Mouse (Mus musculus) hindbrain, embryonic 11.5 days (tissue): ENCODE results near the gene Map3k5. TPM values are rescaled to one million over a fixed set of nuclear protein-coding genes. Genes with fewer than 3 reads are reported as not detected.

Experiments used
- ATAC-seq: fragments of 200-750 bp; cut with Nextera tagmentation; 2 replicates; pipeline ENCODE4 v1.8.0; 2017; ENCODE audit warnings: mild to moderate bottlenecking, moderate TSS enrichment, moderate library complexity; ENCODE audit not compliant: low FRiP score
- DNase-seq: peaks from one replicate; pipeline ENCODE4 v3.0.0-alpha.2; 2015; ENCODE audit warnings: low spot score
- H3K27ac ChIP-seq: fragments of 300-500 bp; sonication (generic); 2 replicates; pipeline ENCODE4 v1.5.1; 2014; ENCODE audit warnings: mild to moderate bottlenecking, low read depth, low read length
- H3K27me3 ChIP-seq: fragments of 300-500 bp; sonication (generic); 2 replicates; pipeline ENCODE4 v1.6.1; 2014; ENCODE audit warnings: mild to moderate bottlenecking, low read length, moderate library complexity, mixed read lengths; ENCODE audit not compliant: control insufficient read depth, insufficient read depth
- H3K36me3 ChIP-seq: fragments of 300-500 bp; sonication (generic); 2 replicates; pipeline ENCODE4 v1.6.1; 2014; ENCODE audit warnings: mild to moderate bottlenecking, low read length, moderate library complexity, mixed read lengths; ENCODE audit not compliant: control insufficient read depth, insufficient read depth
- H3K4me1 ChIP-seq: fragments of 300-500 bp; sonication (generic); replicated peaks from 2 replicates; pipeline ENCODE4 v1.6.1; 2014; ENCODE audit warnings: low read length, mixed read lengths; ENCODE audit not compliant: control insufficient read depth, insufficient read depth
- H3K4me2 ChIP-seq: fragments of 300-500 bp; sonication (generic); replicated peaks from 2 replicates; pipeline ENCODE4 v1.6.1; 2014; ENCODE audit warnings: mild to moderate bottlenecking, low read depth, low read length
- H3K4me3 ChIP-seq: fragments of 300-500 bp; sonication (generic); 2 replicates; pipeline ENCODE4 v1.5.1; 2014; ENCODE audit warnings: low read depth, low read length
- H3K9ac ChIP-seq: fragments of 300-500 bp; sonication (generic); 2 replicates; pipeline ENCODE4 v1.6.1; 2014; ENCODE audit warnings: low read depth, low read length
- H3K9me3 ChIP-seq: fragments of 300-500 bp; sonication (generic); 2 replicates; pipeline ENCODE4 v1.6.1; 2016; ENCODE audit warnings: low read length; ENCODE audit not compliant: control insufficient read depth
- WGBS: fragments of 180-500 bp; shearing (Covaris S2); extraction: QIAGEN DNeasy Blood & Tissue Kit; methylation state at CpG from one replicate; pipeline ENCODE4 v1.1.7; 2014; 5-methylcytosine and 5-hydroxymethylcytosine counted together
- polyA plus RNA-seq: library from polyadenylated mRNA; unstranded; fragments of >200 nt; fragmentation: Nextera tagmentation; extraction: Ambion mirVana; gene quantifications from 2 replicates; pipeline ENCODE4 v1.2.1, GENCODE M21; 2014

Gene Map3k5
- polyA plus RNA-seq, 1 experiment from 2014 or later, result 0.66 TPM

GRCm38 (mm10) chr10:19947901-19948300 lies 13.6 kb downstream of the Map3k5 start:
- ATAC-seq (no peak), DNase-seq (no peak)
- Histone ChIP-seq H3K4me2 (no peak overlapping the region), H3K36me3 (no peaks in the 10 kb centered on the region), H3K4me3 (no peak overlapping the region), H3K27me3 (no peaks in the 10 kb centered on the region), H3K4me1 (no peaks in the 10 kb centered on the region), H3K27ac (no peak overlapping the region), H3K9ac (no peak overlapping the region), H3K9me3 (no peaks in the 10 kb centered on the region)
- WGBS, result 92% methylated on average over 5 of the region's 5 CpGs

- Histone ChIP-seq H3K27me3 (no peaks in the 10 kb centered on the region), H3K4me1 (no peaks in the 10 kb centered on the region), H3K36me3 (no peaks in the 10 kb centered on the region), H3K9me3 (no peaks in the 10 kb centered on the region), H3K27ac (no peak overlapping the region), H3K4me3 (no peak overlapping the region), H3K9ac (no peak overlapping the region), H3K4me2 (no peak overlapping the region)
- 92% methylated on average over 11 of the region's 11 CpGs for WGBS
- DNase-seq (no peak), ATAC-seq (no peak)
Observed at GRCm38 (mm10) chr10:19948381-19948780, 14.1 kb downstream of the Map3k5 start.

GRCm38 (mm10) chr10:19949106-19949505 lies 14.8 kb downstream of the Map3k5 start:
- H3K27me3 ChIP-seq, result no peaks in the 10 kb centered on the region
- no peak overlapping the region for H3K9ac ChIP-seq
- H3K9me3 ChIP-seq, result no peaks in the 10 kb centered on the region
- H3K4me1 ChIP-seq, result no peaks in the 10 kb centered on the region
- no peak overlapping the region for H3K4me2 ChIP-seq
- ATAC-seq, result no peak
- no peak for DNase-seq
- no peaks in the 10 kb centered on the region for H3K36me3 ChIP-seq
- no peak overlapping the region for H3K4me3 ChIP-seq
- no peak overlapping the region for H3K27ac ChIP-seq
- WGBS, result 89% methylated on average over 4 of the region's 4 CpGs

- no peak overlapping the region for H3K4me2 ChIP-seq
- WGBS, result 82% methylated on average over 11 of the region's 11 CpGs
- DNase-seq (no peak), ATAC-seq (no peak)
- no peaks in the 10 kb centered on the region for H3K4me1 ChIP-seq
- H3K9me3 ChIP-seq, result no peaks in the 10 kb centered on the region
- no peak overlapping the region for H3K9ac ChIP-seq
- no peaks in the 10 kb centered on the region for H3K27me3 ChIP-seq
- no peak overlapping the region for H3K27ac ChIP-seq
- H3K4me3 ChIP-seq, result no peak overlapping the region
- no peaks in the 10 kb centered on the region for H3K36me3 ChIP-seq
Observed at GRCm38 (mm10) chr10:19953032-19953761, 18.9 kb downstream of the Map3k5 start.

GRCm38 (mm10) chr10:19954572-19954971 lies 20.3 kb downstream of the Map3k5 start:
- H3K27ac ChIP-seq, result no peak overlapping the region
- no peak for DNase-seq
- WGBS, result 78% methylated on average over 3 of the region's 3 CpGs
- H3K4me2 ChIP-seq, result no peak overlapping the region
- H3K9ac ChIP-seq, result no peak overlapping the region
- ATAC-seq, result no peak
- no peak overlapping the region for H3K4me3 ChIP-seq
- H3K9me3 ChIP-seq, result no peaks in the 10 kb centered on the region
- H3K27me3 ChIP-seq, result no peaks in the 10 kb centered on the region
- no peaks in the 10 kb centered on the region for H3K4me1 ChIP-seq
- no peaks in the 10 kb centered on the region for H3K36me3 ChIP-seq

- Histone ChIP-seq H3K4me1 (no peaks in the 10 kb centered on the region), H3K9ac (no peak overlapping the region), H3K4me3 (no peak overlapping the region), H3K27me3 (no peaks in the 10 kb centered on the region), H3K36me3 (no peaks in the 10 kb centered on the region), H3K27ac (no peak overlapping the region), H3K9me3 (no peaks in the 10 kb centered on the region), H3K4me2 (no peak overlapping the region)
- ATAC-seq (no peak), DNase-seq (no peak)
- WGBS, result 92% methylated on average over 6 of the region's 6 CpGs
Observed at GRCm38 (mm10) chr10:19955817-19956216, 21.5 kb downstream of the Map3k5 start.

- H3K4me2 ChIP-seq, result no peak overlapping the region
- no peak overlapping the region for H3K27ac ChIP-seq
- H3K9me3 ChIP-seq, result no peaks in the 10 kb centered on the region
- no peaks in the 10 kb centered on the region for H3K36me3 ChIP-seq
- WGBS, result 78% methylated on average over 6 of the region's 6 CpGs
- H3K9ac ChIP-seq, result no peak overlapping the region
- DNase-seq (no peak), ATAC-seq (no peak)
- no peaks in the 10 kb centered on the region for H3K4me1 ChIP-seq
- no peaks in the 10 kb centered on the region for H3K27me3 ChIP-seq
- H3K4me3 ChIP-seq, result no peak overlapping the region
Observed at GRCm38 (mm10) chr10:19956745-19957144, 22.5 kb downstream of the Map3k5 start.

GRCm38 (mm10) chr10:19960831-19961380 lies 26.6 kb downstream of the Map3k5 start:
- DNase-seq, result no peak
- no peak for ATAC-seq

GRCm38 (mm10) chr10:19962746-19963145 lies 28.5 kb downstream of the Map3k5 start:
- no peak for DNase-seq
- Histone ChIP-seq H3K4me2 (no peak overlapping the region), H3K27me3 (no peaks in the 10 kb centered on the region), H3K4me3 (no peak overlapping the region), H3K4me1 (no peaks in the 10 kb centered on the region), H3K36me3 (no peaks in the 10 kb centered on the region), H3K27ac (no peak overlapping the region), H3K9me3 (no peaks in the 10 kb centered on the region), H3K9ac (no peak overlapping the region)
- no peak for ATAC-seq
- 89% methylated on average over 4 of the region's 4 CpGs for WGBS

More at GRCm38 (mm10) chr10:19960831-19961380, 26.6 kb downstream of the Map3k5 start:
- 86% methylated on average over 6 of the region's 6 CpGs for WGBS
- no peaks in the 10 kb centered on the region for H3K4me1 ChIP-seq
- H3K9ac ChIP-seq, result no peak overlapping the region
- no peak overlapping the region for H3K27ac ChIP-seq
- H3K4me3 ChIP-seq, result no peak overlapping the region
- no peaks in the 10 kb centered on the region for H3K27me3 ChIP-seq
- H3K36me3 ChIP-seq, result no peaks in the 10 kb centered on the region
- no peaks in the 10 kb centered on the region for H3K9me3 ChIP-seq
- no peak overlapping the region for H3K4me2 ChIP-seq
